Mouse (Mus musculus) midbrain, embryonic 11.5 days (tissue): ENCODE results near the gene Carm1. TPM values are rescaled to one million over a fixed set of nuclear protein-coding genes. Genes with fewer than 3 reads are reported as not detected.

Experiments
- microRNA counts: library from miRNA; unstranded; fragments of <30 nt; microRNA quantifications from one replicate; lab custom pipeline; 2015
- microRNA-seq: library from miRNA; unstranded; fragments of <30 nt; microRNA quantifications from one replicate; pipeline ENCODE4, GENCODE M21; 2017
- polyA plus RNA-seq: library from polyadenylated mRNA; unstranded; fragments of >200 nt; fragmentation: Nextera tagmentation; extraction: Ambion mirVana; gene quantifications from 2 replicates; pipeline ENCODE4 v1.2.1, GENCODE M21; 2014

Carm1 gene
- polyA plus RNA-seq, 1 experiment from 2014 or later: 63.1 TPM

MicroRNAs encoded within 50 kb of the gene (microRNA counts, 519-probe panel; counts per million panel counts)
- not detected for microRNA mmu-miR-1946b (lab: Ali Mortazavi, UCI)

Small RNAs within 50 kb of the gene (microRNA-seq; reads per million reads assigned to microRNA genes)
- not detected for gene Mir1946b

Other genes with a start within 250 kb of the Carm1 start
- gene Ap1m2, start 234.6 kb upstream of the Carm1 start, polyA plus RNA-seq: 0.36 and 0.68 TPM in 2 replicates
- gene Slc44a2, start 226.2 kb upstream of the Carm1 start, polyA plus RNA-seq: 53.9 and 58.6 TPM in 2 replicates
- gene Ilf3, start 179.0 kb upstream of the Carm1 start, polyA plus RNA-seq: 263 and 266 TPM in 2 replicates
- gene Qtrt1, start 135.1 kb upstream of the Carm1 start, polyA plus RNA-seq: 46.2 and 46.8 TPM in 2 replicates
- gene Dnm2, start 122.0 kb upstream of the Carm1 start, polyA plus RNA-seq: 55.0 and 60.6 TPM in 2 replicates
- gene Tmed1, start 36.6 kb upstream of the Carm1 start, polyA plus RNA-seq: 64.5 and 68.0 TPM in 2 replicates
- 2.9 and 3.2 TPM in 2 replicates for gene AB124611, start 20.7 kb upstream of the Carm1 start, polyA plus RNA-seq
- 57.9 and 59.9 TPM in 2 replicates for gene Timm29, start 45.8 kb downstream of the Carm1 start, polyA plus RNA-seq
- 14.8 and 15.1 TPM in 2 replicates for gene Yipf2, start 45.9 kb downstream of the Carm1 start, polyA plus RNA-seq
- 126 and 136 TPM in 2 replicates for gene Smarca4, start 69.3 kb downstream of the Carm1 start, polyA plus RNA-seq
- gene Ldlr, start 176.6 kb downstream of the Carm1 start, polyA plus RNA-seq: 18.9 and 22.1 TPM in 2 replicates
- 91.3 and 115 TPM in 2 replicates for gene Spc24, start 213.4 kb downstream of the Carm1 start, polyA plus RNA-seq